Mouse (Mus musculus) ES-E14 (cell line): ENCODE measurements around the gene 4933411K16Rik. TPM values are rescaled to one million over a fixed set of nuclear protein-coding genes. Genes with fewer than 3 reads are reported as not detected.

Source experiments
- DNase-seq: peaks from one replicate; pipeline ENCODE4 v3.0.0-alpha.2; 2013; ENCODE audit warnings: low read depth, low spot score
- H3K27ac ChIP-seq: 2 replicates; pipeline ENCODE4 v1.5.1; 2012; ENCODE audit warnings: low read depth, mild to moderate bottlenecking, low read length, moderate library complexity, mixed read lengths; ENCODE audit not compliant: poor library complexity, insufficient read depth, severe bottlenecking
- H3K36me3 ChIP-seq: 2 replicates; pipeline ENCODE4 v1.6.1; 2012; ENCODE audit warnings: mild to moderate bottlenecking, low read length, moderate library complexity, mixed read lengths; ENCODE audit not compliant: control insufficient read depth, poor library complexity, insufficient read depth, severe bottlenecking
- H3K4me1 ChIP-seq, 2 experiments: fragments of 150-350 bp in 1 of 2; sonication (generic) in 1 of 2; 2 replicates each; pipeline ENCODE4 v1.6.1; 2012; ENCODE audit warnings: low read length in 2 of 2, mild to moderate bottlenecking in 1 of 2, mixed read lengths in 1 of 2; ENCODE audit not compliant: control insufficient read depth in 2 of 2, insufficient read depth in 2 of 2, poor library complexity in 1 of 2
- H3K4me3 ChIP-seq, 2 experiments: fragments of 150-350 bp in 1 of 2; sonication (generic) in 1 of 2; 2 replicates each; pipeline ENCODE4 v1.5.1; 2012; ENCODE audit warnings: low read length in 2 of 2, low read depth in 1 of 2, mild to moderate bottlenecking in 1 of 2, mixed read lengths in 1 of 2; ENCODE audit not compliant: insufficient read depth in 1 of 2, poor library complexity in 1 of 2, severe bottlenecking in 1 of 2
- H3K9ac ChIP-seq: 2 replicates; pipeline ENCODE4 v1.6.1; 2012; ENCODE audit warnings: low read depth, mild to moderate bottlenecking, low read length, mixed read lengths; ENCODE audit not compliant: poor library complexity, insufficient read depth, severe bottlenecking
- H3K9me3 ChIP-seq: fragments of 150-350 bp; sonication (generic); 2 replicates; pipeline ENCODE4 v1.6.1; 2012; ENCODE audit warnings: low read depth, mild to moderate bottlenecking, low read length; ENCODE audit not compliant: control insufficient read depth, insufficient read depth
- CHD2 ChIP-seq: IDR thresholded peaks from 2 replicates; pipeline ENCODE4 v1.6.1; 2014; ENCODE audit warnings: mild to moderate bottlenecking, low read depth, low read length, inconsistent platforms
- HCFC1 ChIP-seq: IDR thresholded peaks from 2 replicates; pipeline ENCODE4 v1.6.1; 2012; ENCODE audit warnings: low read length, inconsistent platforms, borderline replicate concordance; ENCODE audit not compliant: insufficient read depth
- MAFK ChIP-seq: IDR thresholded peaks from 2 replicates; pipeline ENCODE4 v1.6.1; 2014; ENCODE audit warnings: mild to moderate bottlenecking, low read depth, low read length, inconsistent platforms; ENCODE audit not compliant: insufficient read depth
- ZC3H11A ChIP-seq: IDR thresholded peaks from 2 replicates; pipeline ENCODE4 v1.6.1; 2012; ENCODE audit warnings: low read depth, mild to moderate bottlenecking, inconsistent platforms, low read length, borderline replicate concordance
- ZNF384 ChIP-seq: IDR thresholded peaks from 2 replicates; pipeline ENCODE4 v1.6.1; 2012; ENCODE audit warnings: low read depth, low read length, inconsistent platforms
- in situ Hi-C, 2 experiments: fragments of 600-800 bp; cut with MboI; formaldehyde crosslinking; loops; one replicate each; pipeline ENCODE4 v1.15.1; 2025; ENCODE audit warnings: low sequenced_read_pairs in 2 of 2, inconsistent platforms in 1 of 2; ENCODE audit not compliant: unreplicated experiment in 2 of 2
- total RNA-seq: library from RNA; depleted of rRNA; stranded (reverse); fragments of 300-350 nt; gene quantifications from 2 replicates; pipeline ENCODE4 v1.2.3, GENCODE M21; 2012

4933411K16Rik gene
- total RNA-seq, 1 experiment: 0.62 TPM

- Histone ChIP-seq H3K36me3 (no peaks in the 10 kb centered on the region), H3K9me3 (no peaks in the 10 kb centered on the region), H3K4me3 (no peak overlapping the region), H3K4me1 (peaks cover 1 to 2% of the 10 kb centered on the region in 2 experiments; a peak in 3 of 4 replicates), H3K27ac (no peak overlapping the region), H3K9ac (no peak overlapping the region)
- no peak for DNase-seq
- no peak for TF ChIP-seq CHD2
- no peak for TF ChIP-seq ZC3H11A
- TF ChIP-seq HCFC1: no peak
- TF ChIP-seq ZNF384: no peak
- no peak for TF ChIP-seq MAFK
- in situ Hi-C loops: no loop called here
Measured at GRCm38 (mm10) chr19:42043988-42044387, 8.1 kb upstream of the 4933411K16Rik start.

- Histone ChIP-seq H3K36me3 (no peaks in the 10 kb centered on the region), H3K9ac (no peak within 1 kb of the TSS), H3K4me1 (peaks cover 0 to 1% of the 10 kb centered on the region in 2 experiments; a peak in 2 of 4 replicates), H3K4me3 (peak within 1 kb of the TSS; percentile 35 to 44; a peak in 3 of 4 replicates), H3K9me3 (no peaks in the 10 kb centered on the region), H3K27ac (no peak within 1 kb of the TSS)
- DNase-seq: peak; percentile 85
- in situ Hi-C loops: no loop called here
- TF ChIP-seq HCFC1 (no peak), MAFK (no peak), CHD2 (no peak), ZC3H11A (no peak), ZNF384 (no peak)
Measured at GRCm38 (mm10) chr19:42045269-42046102, 6.6 kb upstream of the 4933411K16Rik start, which contains the start of gene Hoga1. TSS of gene Hoga1 (plus strand) at chr19:42045610.

GRCm38 (mm10) chr19:42050251-42050650 lies 1.8 kb upstream of the 4933411K16Rik start:
- TF ChIP-seq CHD2: no peak
- no peak for TF ChIP-seq MAFK
- no peak for TF ChIP-seq ZC3H11A
- TF ChIP-seq HCFC1: no peak
- no peak for TF ChIP-seq ZNF384
- no peak overlapping the region for H3K27ac ChIP-seq
- H3K4me1 ChIP-seq: peaks cover 1 to 4% of the 10 kb centered on the region in 2 experiments; a peak in 2 of 4 replicates
- no peaks in the 10 kb centered on the region for H3K9me3 ChIP-seq
- in situ Hi-C loops: no loop called here
- no peak overlapping the region for H3K9ac ChIP-seq
- no peaks in the 10 kb centered on the region for H3K36me3 ChIP-seq
- no peak overlapping the region for H3K4me3 ChIP-seq
- no peak for DNase-seq

- Histone ChIP-seq H3K9ac (no peak overlapping the region), H3K4me3 (no peak overlapping the region), H3K9me3 (no peaks in the 10 kb centered on the region), H3K27ac (no peak overlapping the region), H3K36me3 (no peaks in the 10 kb centered on the region), H3K4me1 (peaks cover 0 to 4% of the 10 kb centered on the region in 2 experiments; a peak in 1 of 4 replicates)
- in situ Hi-C loops: no loop called here
- TF ChIP-seq ZC3H11A: no peak
- TF ChIP-seq CHD2: no peak
- no peak for TF ChIP-seq ZNF384
- no peak for TF ChIP-seq HCFC1
- DNase-seq: no peak
Measured at GRCm38 (mm10) chr19:42051351-42051750, 697 bp upstream of the 4933411K16Rik start.
